ENCODE assay signal across 23 mouse cellular contexts in the genomic region with DNA sequence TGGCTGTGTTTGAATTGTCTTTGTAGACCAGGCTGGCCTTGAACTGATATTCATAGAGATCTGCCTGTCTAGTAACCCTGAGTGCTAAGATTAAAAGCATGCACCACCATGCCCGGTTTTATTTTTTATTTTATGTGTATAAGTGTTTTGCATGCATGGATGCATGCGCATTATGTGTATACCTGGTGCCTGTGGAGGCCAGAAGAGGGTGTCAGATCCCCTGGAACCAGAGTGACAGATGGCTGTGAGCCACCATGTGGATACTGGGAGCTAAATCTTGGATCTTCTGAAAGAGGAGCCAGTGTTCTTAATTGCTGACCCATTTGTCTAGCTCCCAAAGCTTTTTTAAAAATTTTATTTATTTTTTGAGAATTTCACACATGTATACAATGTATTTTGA. TPM values are rescaled to one million over a fixed set of nuclear protein-coding genes. Genes with fewer than 3 reads are reported as not detected.
A peak's percentile ranks its signal among the peaks of the same experiment; 100 is the strongest.
DNase-seq lines count a peak whose midpoint lies in the region; ATAC-seq and TF ChIP-seq lines count a peak whose summit lies in the region.
"Had no signal": no experiment of that assay in that cellular context is flagged by ENCODE, and none has a peak within 500 bp of the region (broad histone marks: within the 10 kb centered on the region; RNA-seq: fewer than 3 reads in every experiment).

No protein-coding gene starts in this region.

- H3K4me2 ChIP-seq in hindbrain, postnatal 0 days (ENCODE audit: low read depth, low read length): no peak overlapping the region
- no peak overlapping the region for H3K4me2 ChIP-seq in hindbrain, embryonic 13.5 days
- H3K4me2 ChIP-seq in kidney, postnatal 0 days (ENCODE audit: low read length): no peak overlapping the region
- H3K4me2 ChIP-seq in stomach, postnatal 0 days (replicated peaks; ENCODE audit: low read depth): no peak overlapping the region
- H3K4me2 ChIP-seq: embryonic facial prominence, embryonic 13.5 days; embryonic facial prominence, embryonic 15.5 days; forebrain, embryonic 12.5 days had no signal

- H3K9ac ChIP-seq in heart, adult 2 months (ENCODE audit: low read depth, low read length): no peak overlapping the region
- H3K9ac ChIP-seq in hindbrain, postnatal 0 days (replicated peaks; ENCODE audit: low read length): no peak overlapping the region
- H3K9ac ChIP-seq in hindbrain, embryonic 13.5 days: no peak overlapping the region
- no peak overlapping the region for H3K9ac ChIP-seq in kidney, postnatal 0 days (ENCODE audit: low read depth, low read length)
- H3K9ac ChIP-seq in stomach, postnatal 0 days (ENCODE audit: low read length): no peak overlapping the region
- H3K9ac ChIP-seq: embryonic facial prominence, embryonic 13.5 days; embryonic facial prominence, embryonic 15.5 days; forebrain, embryonic 12.5 days had no signal

- no peak for ATAC-seq in hindbrain, postnatal 0 days
- ATAC-seq in hindbrain, embryonic 13.5 days (ENCODE audit: low FRiP score): no peak
- no peak for ATAC-seq in kidney, postnatal 0 days (replicated peaks; ENCODE audit: low FRiP score, low read depth)
- no peak for ATAC-seq in stomach, postnatal 0 days (ENCODE audit: low FRiP score, low TSS enrichment)
- ATAC-seq: forebrain, embryonic 14.5 days had no signal

- no peak for TF ChIP-seq POLR2A in heart, adult 2 months (IDR thresholded peaks at IDR 0.05; ENCODE audit: insufficient read depth, low read depth, low read length)

- H3K4me1 ChIP-seq in heart, adult 2 months (ENCODE audit: control insufficient read depth, insufficient read depth, low read length): no peaks in the 10 kb centered on the region
- no peaks in the 10 kb centered on the region for H3K4me1 ChIP-seq in hindbrain, postnatal 0 days (ENCODE audit: insufficient read depth, low read length)
- H3K4me1 ChIP-seq in hindbrain, embryonic 13.5 days (replicated peaks): no peaks in the 10 kb centered on the region
- no peaks in the 10 kb centered on the region for H3K4me1 ChIP-seq in kidney, postnatal 0 days (replicated peaks; ENCODE audit: insufficient read depth, low read length)
- H3K4me1 ChIP-seq in stomach, postnatal 0 days (replicated peaks; ENCODE audit: control insufficient read depth, insufficient read depth): no peaks in the 10 kb centered on the region
- H3K4me1 ChIP-seq: embryonic facial prominence, embryonic 15.5 days; forebrain, embryonic 12.5 days had no signal

- WGBS in heart, adult 2 months: 75% methylated on average over 2 of the region's 2 CpGs
- 63% methylated on average over 2 of the region's 2 CpGs for WGBS in hindbrain, postnatal 0 days
- 76% methylated on average over 2 of the region's 2 CpGs for WGBS in hindbrain, embryonic 13.5 days
- WGBS in kidney, postnatal 0 days: 82% methylated on average over 2 of the region's 2 CpGs
- 79% methylated on average over 2 of the region's 2 CpGs for WGBS in stomach, postnatal 0 days

- peak; percentile 51 for TF ChIP-seq CTCF in heart, adult 2 months (IDR thresholded peaks at IDR 0.05)
- TF ChIP-seq CTCF in hindbrain, postnatal 0 days (IDR thresholded peaks at IDR 0.05; ENCODE audit: low read depth): 0 out of 2 replicates have a peak, but pooled peaks have one; percentile 8
- TF ChIP-seq CTCF in kidney, postnatal 0 days (IDR thresholded peaks at IDR 0.05; ENCODE audit: low read depth): peak; percentile 3; the same call in 1 of the 2 replicates
- peak; percentile 11; the same call in 1 of the 2 replicates for TF ChIP-seq CTCF in stomach, postnatal 0 days (IDR thresholded peaks at IDR 0.05; ENCODE audit: low read depth)

- no peak for DNase-seq in heart, adult 2 months
- DNase-seq in heart, postnatal 36 days: no peak
- DNase-seq in hindbrain, postnatal 0 days (ENCODE audit: low spot score): no peak
- no peak for DNase-seq in kidney, postnatal 0 days (ENCODE audit: low spot score)
- DNase-seq in kidney, postnatal 10 days: no peak
- DNase-seq in stomach, postnatal 0 days (ENCODE audit: low spot score): no peak
- no peak for DNase-seq in gastrocnemius, postnatal 25 days
- DNase-seq: adrenal gland, adult 2 months; adrenal gland, postnatal 10 days; adrenal gland, postnatal 25 days; cerebellum, adult 11 months; cerebellum, adult 18-20 months; cerebellum, adult 8-10 months; cerebellum, adult 9-11 months; cerebellum, postnatal 36 days; embryo, embryonic 11 days had no signal

- no peaks in the 10 kb centered on the region for H3K79me2 ChIP-seq in heart, adult 2 months (replicated peaks; ENCODE audit: control insufficient read depth, insufficient read depth, low read length)

- no peaks in the 10 kb centered on the region for H3K36me3 ChIP-seq in heart, adult 2 months (ENCODE audit: control insufficient read depth, insufficient read depth, low read length)
- H3K36me3 ChIP-seq in hindbrain, postnatal 0 days (ENCODE audit: insufficient read depth, low read length): no peaks in the 10 kb centered on the region
- H3K36me3 ChIP-seq in hindbrain, embryonic 13.5 days: no peaks in the 10 kb centered on the region
- no peaks in the 10 kb centered on the region for H3K36me3 ChIP-seq in kidney, postnatal 0 days (ENCODE audit: insufficient read depth, low read length)
- no peaks in the 10 kb centered on the region for H3K36me3 ChIP-seq in stomach, postnatal 0 days (ENCODE audit: control insufficient read depth, insufficient read depth, low read length)
- H3K36me3 ChIP-seq: embryonic facial prominence, embryonic 13.5 days; embryonic facial prominence, embryonic 15.5 days; forebrain, embryonic 10.5 days; forebrain, embryonic 12.5 days had no signal

- intact Hi-C loops in heart, adult 2 months (cut with DNase I): loop anchor here (5.0 kb wide), 1 partner anchor 99 kb away; no protein-coding TSS in a partner anchor
- intact Hi-C loops in heart, postnatal 36 days (cut with DNase I): loop anchor here (10.0 kb wide), 1 partner anchor 357 kb away; no protein-coding TSS in a partner anchor

- H3K4me3 ChIP-seq in heart, adult 2 months: no peak overlapping the region
- H3K4me3 ChIP-seq in hindbrain, postnatal 0 days (ENCODE audit: low read length): no peak overlapping the region
- H3K4me3 ChIP-seq in hindbrain, embryonic 13.5 days: no peak overlapping the region
- no peak overlapping the region for H3K4me3 ChIP-seq in kidney, postnatal 0 days (replicated peaks; ENCODE audit: low read depth, low read length)
- H3K4me3 ChIP-seq in stomach, postnatal 0 days (ENCODE audit: low read depth, low read length): no peak overlapping the region
- H3K4me3 ChIP-seq: embryonic facial prominence, embryonic 13.5 days; embryonic facial prominence, embryonic 15.5 days; erythroblast, embryonic 14.5 days; forebrain, embryonic 10.5 days; forebrain, embryonic 12.5 days had no signal

- no peak overlapping the region for H3K27ac ChIP-seq in heart, adult 2 months
- no peak overlapping the region for H3K27ac ChIP-seq in hindbrain, postnatal 0 days
- H3K27ac ChIP-seq in hindbrain, embryonic 13.5 days: no peak overlapping the region
- H3K27ac ChIP-seq in kidney, postnatal 0 days: no peak overlapping the region
- no peak overlapping the region for H3K27ac ChIP-seq in stomach, postnatal 0 days (replicated peaks)
- H3K27ac ChIP-seq: embryonic facial prominence, embryonic 13.5 days; embryonic facial prominence, embryonic 15.5 days; forebrain, embryonic 10.5 days; forebrain, embryonic 12.5 days had no signal

- no peaks in the 10 kb centered on the region for H3K27me3 ChIP-seq in heart, adult 2 months (ENCODE audit: control insufficient read depth, insufficient read depth, low read length)
- H3K27me3 ChIP-seq in hindbrain, postnatal 0 days (ENCODE audit: insufficient read depth, low read length): no peaks in the 10 kb centered on the region
- H3K27me3 ChIP-seq in hindbrain, embryonic 13.5 days: no peaks in the 10 kb centered on the region
- no peaks in the 10 kb centered on the region for H3K27me3 ChIP-seq in kidney, postnatal 0 days (ENCODE audit: insufficient read depth, low read length)
- no peaks in the 10 kb centered on the region for H3K27me3 ChIP-seq in stomach, postnatal 0 days (ENCODE audit: control insufficient read depth, insufficient read depth, low read length)
- H3K27me3 ChIP-seq: embryonic facial prominence, embryonic 13.5 days; embryonic facial prominence, embryonic 15.5 days; forebrain, embryonic 12.5 days had no signal

- no peaks in the 10 kb centered on the region for H3K9me3 ChIP-seq in hindbrain, postnatal 0 days (ENCODE audit: low read length)
- no peaks in the 10 kb centered on the region for H3K9me3 ChIP-seq in hindbrain, embryonic 13.5 days
- no peaks in the 10 kb centered on the region for H3K9me3 ChIP-seq in kidney, postnatal 0 days (replicated peaks; ENCODE audit: low read length)
- H3K9me3 ChIP-seq in stomach, postnatal 0 days (ENCODE audit: control insufficient read depth, low read length): no peaks in the 10 kb centered on the region
- H3K9me3 ChIP-seq: embryonic facial prominence, embryonic 13.5 days; embryonic facial prominence, embryonic 15.5 days; forebrain, embryonic 10.5 days; forebrain, embryonic 12.5 days had no signal

- TF ChIP-seq EP300 in heart, adult 2 months (IDR thresholded peaks at IDR 0.05; ENCODE audit: insufficient read depth, low read depth, low read length): no peak
- no peak for TF ChIP-seq EP300 in stomach, postnatal 0 days (optimal IDR thresholded peaks at IDR 0.05)

RNA-seq across cellular contexts. Expression of a gene that starts 16.9 kb away (rescaled TPM):
- total RNA-seq in heart, adult 2 months (2021): 10 to 100 TPM; 13.9 to 42.4 TPM
- 3.4 and 6.7 TPM in 2 replicates for polyA plus RNA-seq in heart, adult 2 months (2012; rRNA removed)
- total RNA-seq in heart, postnatal 36 days (2021): 10 to 100 TPM; 10.3 to 25.7 TPM
- total RNA-seq in hindbrain, postnatal 0 days (2014; rRNA removed): 16.4 and 17.9 TPM in 2 replicates
- polyA plus RNA-seq in hindbrain, postnatal 0 days (2015; fragmentation: Nextera tagmentation; extraction: Ambion mirVana): 27.2 and 28.3 TPM in 2 replicates
- polyA plus RNA-seq in hindbrain, embryonic 13.5 days (2015; fragmentation: Nextera tagmentation; extraction: Ambion mirVana): 52.9 and 55.6 TPM in 2 replicates
- polyA plus RNA-seq in kidney, postnatal 0 days (2015; fragmentation: Nextera tagmentation; extraction: Ambion mirVana): 17.0 and 17.1 TPM in 2 replicates
- polyA plus RNA-seq in stomach, postnatal 0 days (2015; fragmentation: Nextera tagmentation; extraction: Ambion mirVana): 14.4 and 16.4 TPM in 2 replicates
- total RNA-seq in gastrocnemius, postnatal 25 days (2021): 10 to 100 TPM; 21.4 to 53.7 TPM
